Mouse (Mus musculus) MEL (cell line): ENCODE results near the gene Kif23.

Source experiments
- CHD1 ChIP-seq: IDR thresholded peaks from 2 replicates; pipeline ENCODE4 v1.6.1; 2012; ENCODE audit warnings: low read depth, mild to moderate bottlenecking, inconsistent platforms, low read length, improper control_type of control experiment
- CTCF ChIP-seq, 3 experiments: IDR thresholded peaks in 2 of 3; conservative IDR thresholded peaks in 1 of 3; 2 replicates each; pipeline ENCODE4 v1.5.1; 2011 to 2012; ENCODE audit warnings: low read length in 3 of 3, low read depth in 2 of 3, mild to moderate bottlenecking in 2 of 3, improper control_type of control experiment in 1 of 3, inconsistent platforms in 1 of 3, mixed read lengths in 1 of 3, moderate library complexity in 1 of 3; ENCODE audit not compliant: control insufficient read depth in 1 of 3, insufficient read depth in 1 of 3, poor library complexity in 1 of 3, severe bottlenecking in 1 of 3
- EP300 ChIP-seq, 2 experiments: IDR thresholded peaks; 2 replicates each; pipeline ENCODE4 v1.6.1; 2011; ENCODE audit warnings: improper control_type of control experiment in 2 of 2, low read length in 2 of 2, low read depth in 1 of 2, mild to moderate bottlenecking in 1 of 2
- ETS1 ChIP-seq: IDR thresholded peaks from 2 replicates; pipeline ENCODE4 v1.6.1; 2012; ENCODE audit warnings: low read depth, mild to moderate bottlenecking, inconsistent platforms, low read length, improper control_type of control experiment, moderate library complexity
- JUND ChIP-seq: IDR thresholded peaks from 2 replicates; pipeline ENCODE4 v1.6.1; 2011; ENCODE audit warnings: low read depth, mild to moderate bottlenecking, improper control_type of control experiment, low read length
- POLR2A ChIP-seq, 2 experiments: IDR thresholded peaks; 2 replicates each; pipeline ENCODE4 v1.6.1; 2011 to 2012; ENCODE audit warnings: low read length in 2 of 2, mild to moderate bottlenecking in 2 of 2, control low read depth in 1 of 2, improper control_type of control experiment in 1 of 2, low read depth in 1 of 2, moderate library complexity in 1 of 2; ENCODE audit not compliant: control insufficient read depth in 1 of 2, insufficient read depth in 1 of 2, poor library complexity in 1 of 2
- TBP ChIP-seq: IDR thresholded peaks from 2 replicates; pipeline ENCODE4 v1.8.0; 2011; ENCODE audit warnings: low read depth, low read length, improper control_type of control experiment

DNA sequence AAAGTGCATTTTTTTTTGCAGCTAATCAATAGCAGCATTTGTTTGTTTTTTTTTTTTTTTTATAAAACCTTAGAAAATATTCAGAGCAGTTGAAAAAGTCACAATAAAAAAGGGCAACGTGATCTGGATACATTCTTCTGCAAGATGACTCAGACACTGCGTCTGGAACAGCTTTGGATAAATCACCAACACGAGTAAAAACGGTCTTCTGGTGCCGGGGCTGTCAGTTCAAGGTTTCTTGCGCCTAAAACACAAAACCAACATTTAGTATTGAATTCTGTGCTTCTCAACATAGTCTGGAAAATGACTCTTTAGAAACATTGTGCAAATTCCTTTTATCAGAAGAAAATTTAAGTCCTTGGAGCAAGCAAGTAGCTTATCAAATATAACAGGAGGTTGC is 29.1 kb downstream of the Kif23 start:
- TF ChIP-seq EP300 (IDR thresholded peaks at IDR 0.05; ENCODE audit: low read depth in 1 of 2, low read length in 2 of 2) (peak in 1 of 2 experiments; percentile 22; a peak in 1 of 4 replicates), POLR2A (IDR thresholded peaks at IDR 0.05; ENCODE audit: control insufficient read depth in 1 of 2, insufficient read depth in 1 of 2, low read depth in 1 of 2, low read length in 2 of 2, poor library complexity in 1 of 2) (no peak), CTCF (IDR thresholded peaks at IDR 0.05 in 2 of 3, conservative IDR thresholded peaks at IDR 0.05 in 1 of 3; ENCODE audit: control insufficient read depth in 1 of 3, insufficient read depth in 1 of 3, low read depth in 2 of 3, low read length in 3 of 3, poor library complexity in 1 of 3, severe bottlenecking in 1 of 3) (no peak), JUND (no peak), TBP (no peak), ETS1 (no peak), CHD1 (no peak)
